Mouse (Mus musculus) spleen, adult 2 months (tissue): Measurements from ENCODE around the gene Ccdc173. TPM values are rescaled to one million over a fixed set of nuclear protein-coding genes. Genes with fewer than 3 reads are reported as not detected.

Source experiments
- DNase-seq, 2 experiments: peaks; one replicate each; pipeline versions ENCODE4 v3.0.0 to v3.0.0-alpha.2; 2012 to 2021; ENCODE audit warnings: low spot score in 2 of 2, low read depth in 1 of 2
- H3K27ac ChIP-seq: fragments of 200-500 bp; 2 replicates; pipeline ENCODE4 v1.5.1; 2012; ENCODE audit warnings: low read length, inconsistent platforms; ENCODE audit not compliant: insufficient read depth
- H3K27me3 ChIP-seq: fragments of 200-500 bp; 2 replicates; pipeline ENCODE4 v1.6.1; 2012; ENCODE audit warnings: mild to moderate bottlenecking, moderate library complexity, low read length, inconsistent platforms; ENCODE audit not compliant: control insufficient read depth, insufficient read depth
- H3K36me3 ChIP-seq: fragments of 200-500 bp; 2 replicates; pipeline ENCODE4 v1.6.1; 2012; ENCODE audit warnings: mild to moderate bottlenecking, low read length, inconsistent platforms; ENCODE audit not compliant: control insufficient read depth, insufficient read depth
- H3K4me1 ChIP-seq: fragments of 200-500 bp; 2 replicates; pipeline ENCODE4 v1.6.1; 2011; ENCODE audit warnings: inconsistent platforms; ENCODE audit not compliant: control insufficient read depth, insufficient read depth, insufficient read length
- H3K4me3 ChIP-seq: fragments of 200-500 bp; 2 replicates; pipeline ENCODE4 v1.5.1; 2011; ENCODE audit warnings: mild to moderate bottlenecking, inconsistent platforms; ENCODE audit not compliant: insufficient read depth, insufficient read length; ENCODE audit errors: extremely low read depth
- CTCF ChIP-seq: fragments of 200-500 bp; IDR thresholded peaks from 2 replicates; pipeline ENCODE4 v1.5.1; 2011; ENCODE audit warnings: mild to moderate bottlenecking, inconsistent platforms; ENCODE audit not compliant: insufficient read depth, insufficient read length, insufficient replicate concordance; ENCODE audit errors: extremely low read depth
- POLR2A ChIP-seq: fragments of 200-500 bp; IDR thresholded peaks from 2 replicates; pipeline ENCODE4 v1.6.1; 2011; ENCODE audit warnings: low read depth, low read length, inconsistent platforms
- WGBS: fragments of 180-500 bp; shearing (Covaris S2); methylation state at CpG from one replicate; pipeline ENCODE4 v1.1.7; 2018; 5-methylcytosine and 5-hydroxymethylcytosine counted together
- polyA plus RNA-seq: library from polyadenylated mRNA; depleted of rRNA; stranded (reverse); fragments of >200 nt; gene quantifications from 2 replicates; pipeline ENCODE4 v1.2.3, GENCODE M21; 2012

The Ccdc173 gene
- polyA plus RNA-seq, 1 experiment, result not detected

GRCm38 (mm10) chr2:69790722-69791121 lies 1.3 kb upstream of the Ccdc173 start:
- peaks cover 2% of the 10 kb centered on the region; the same call in 1 of the 2 replicates for H3K4me1 ChIP-seq
- 68% methylated on average over 4 of the region's 4 CpGs for WGBS
- peaks cover 9% of the 10 kb centered on the region for H3K36me3 ChIP-seq
- no peak for TF ChIP-seq POLR2A
- TF ChIP-seq CTCF, result no peak
- no peak for DNase-seq
- H3K27ac ChIP-seq, result no peak overlapping the region
- no peak overlapping the region for H3K4me3 ChIP-seq
- no peaks in the 10 kb centered on the region for H3K27me3 ChIP-seq

GRCm38 (mm10) chr2:69790285-69790684 lies 910 bp upstream of the Ccdc173 start:
- Histone ChIP-seq H3K36me3 (peaks cover 5% of the 10 kb centered on the region), H3K27ac (no peak overlapping the region), H3K4me3 (peak overlapping the region; percentile 80), H3K27me3 (no peaks in the 10 kb centered on the region), H3K4me1 (peaks cover 2% of the 10 kb centered on the region; the same call in 1 of the 2 replicates)
- WGBS, result 2% methylated on average over 10 of the region's 10 CpGs
- TF ChIP-seq POLR2A, result no peak
- peak; percentile 69; the same call in 1 of the 2 replicates for TF ChIP-seq CTCF
- peak; percentile 73 to 82 for DNase-seq

GRCm38 (mm10) chr2:69788974-69789373 lies 401 bp downstream of the Ccdc173 start:
- Histone ChIP-seq H3K36me3 (peaks cover 5% of the 10 kb centered on the region), H3K4me3 (peak overlapping the region; percentile 69), H3K27ac (no peak overlapping the region), H3K27me3 (no peaks in the 10 kb centered on the region), H3K4me1 (peaks cover 2% of the 10 kb centered on the region; the same call in 1 of the 2 replicates)
- no peak for TF ChIP-seq CTCF
- no peak for TF ChIP-seq POLR2A
- 35% methylated on average over 9 of the region's 9 CpGs for WGBS
- DNase-seq, result no peak

- Histone ChIP-seq H3K4me1 (peaks cover 5% of the 10 kb centered on the region; the same call in 1 of the 2 replicates), H3K4me3 (no peak overlapping the region), H3K36me3 (no peaks in the 10 kb centered on the region), H3K27me3 (no peaks in the 10 kb centered on the region), H3K27ac (peak overlapping the region; percentile 77; the same call in 1 of the 2 replicates)
- TF ChIP-seq CTCF, result no peak
- no peak for TF ChIP-seq POLR2A
- peak; percentile 39 to 42 for DNase-seq
- 63% methylated on average over 5 of the region's 5 CpGs for WGBS
These were observed 10.6 kb downstream of the Ccdc173 start for GRCm38 (mm10) chr2:69778836-69779177.

DNA sequence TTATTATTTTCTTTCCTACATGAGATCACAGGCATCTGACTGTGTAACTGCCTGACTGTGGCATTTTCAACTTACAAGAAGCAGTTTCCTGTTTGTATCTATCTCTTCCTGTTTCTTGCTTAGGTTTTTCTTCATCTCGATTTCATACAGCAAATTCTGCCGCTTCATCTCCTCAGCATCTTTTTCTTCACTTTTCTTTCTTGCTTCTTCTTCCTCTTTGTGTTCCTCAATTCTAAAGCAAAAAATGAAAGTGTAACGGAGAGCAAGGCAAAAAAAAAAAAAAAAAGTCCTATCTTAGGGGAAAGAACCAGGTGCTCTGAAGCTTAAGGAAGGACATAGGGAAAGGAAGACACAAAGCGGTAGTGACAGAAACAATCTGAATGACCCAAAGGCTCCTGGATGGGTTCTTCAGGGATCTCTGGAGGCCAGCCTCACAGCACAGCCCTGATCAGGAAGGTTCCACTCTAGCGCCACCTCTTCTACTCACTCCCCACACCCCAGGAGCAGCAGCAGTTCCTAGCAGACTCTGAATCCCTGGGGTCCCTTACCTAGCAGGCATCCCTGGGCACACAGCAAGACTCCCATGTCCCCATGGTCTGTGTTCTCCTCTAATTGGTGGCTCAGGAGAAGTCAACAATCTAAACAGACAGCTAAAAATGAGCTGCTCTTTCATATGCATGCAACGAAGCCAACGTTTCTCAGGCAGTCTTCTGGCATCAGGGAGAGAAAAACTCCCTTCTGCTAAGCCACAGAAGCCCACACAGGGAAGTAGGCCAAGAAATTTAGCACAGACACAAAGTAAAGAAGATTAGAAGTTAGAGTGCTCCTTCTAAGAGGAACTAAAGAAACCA lies 11.2 kb downstream of the Ccdc173 start:
- H3K4me1 ChIP-seq, result peaks cover 5% of the 10 kb centered on the region; the same call in 1 of the 2 replicates
- 16% methylated on average over 7 of the region's 7 CpGs for WGBS
- peak overlapping the region; percentile 29 for H3K4me3 ChIP-seq
- H3K36me3 ChIP-seq, result no peaks in the 10 kb centered on the region
- H3K27ac ChIP-seq, result peak overlapping the region; percentile 77
- DNase-seq, result peak; percentile 5 to 33
- TF ChIP-seq POLR2A, result no peak
- TF ChIP-seq CTCF, result no peak
- no peaks in the 10 kb centered on the region for H3K27me3 ChIP-seq

DNA sequence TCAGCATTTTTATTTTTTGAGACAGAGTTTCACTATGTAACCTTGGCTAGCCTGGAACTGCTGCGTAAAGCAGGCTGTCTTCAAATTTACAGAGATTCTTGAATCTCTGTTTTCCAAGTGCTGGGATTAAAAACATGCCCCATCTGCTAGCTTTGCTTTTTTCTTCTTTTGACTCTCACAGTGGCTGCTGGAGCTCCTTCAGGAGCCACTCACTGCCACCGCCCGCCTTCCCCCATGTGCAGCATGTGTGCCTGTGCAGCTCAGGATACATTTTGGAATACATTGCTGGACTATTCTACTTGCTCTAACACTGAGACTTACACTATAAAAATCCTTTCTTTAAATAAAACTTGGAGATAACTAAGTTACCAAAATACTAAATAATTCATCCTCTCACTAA lies 16.0 kb downstream of the Ccdc173 start:
- Histone ChIP-seq H3K4me3 (no peak overlapping the region), H3K36me3 (no peaks in the 10 kb centered on the region), H3K27ac (no peak overlapping the region), H3K27me3 (no peaks in the 10 kb centered on the region), H3K4me1 (peaks cover 3% of the 10 kb centered on the region; the same call in 1 of the 2 replicates)
- TF ChIP-seq POLR2A (no peak), CTCF (no peak)
- WGBS, result 96% methylated on average over 3 of the region's 3 CpGs
- DNase-seq, result no peak

GRCm38 (mm10) chr2:69764716-69765115 lies 24.7 kb downstream of the Ccdc173 start:
- H3K27ac ChIP-seq, result no peak overlapping the region
- no peaks in the 10 kb centered on the region for H3K4me1 ChIP-seq
- H3K36me3 ChIP-seq, result no peaks in the 10 kb centered on the region
- no peak for DNase-seq
- H3K4me3 ChIP-seq, result no peak overlapping the region
- H3K27me3 ChIP-seq, result no peaks in the 10 kb centered on the region
- WGBS, result 79% methylated on average over 1 of the region's 1 CpGs
- TF ChIP-seq POLR2A (no peak), CTCF (no peak)
